Mouse (Mus musculus) bone marrow, adult 2 months (tissue): Measurements from ENCODE around the gene Dvl2.

Experiments used
- CTCF ChIP-seq: fragments of 200-500 bp; IDR thresholded peaks from 2 replicates; pipeline ENCODE4 v1.5.1; 2011; ENCODE audit warnings: low read length, control low read depth; ENCODE audit not compliant: control insufficient read depth, insufficient read depth
- POLR2A ChIP-seq: fragments of 200-500 bp; IDR thresholded peaks from 2 replicates; pipeline ENCODE4 v1.6.1; 2011; ENCODE audit warnings: low read depth, mild to moderate bottlenecking, control low read depth, low read length, borderline replicate concordance; ENCODE audit not compliant: control insufficient read depth

DNA sequence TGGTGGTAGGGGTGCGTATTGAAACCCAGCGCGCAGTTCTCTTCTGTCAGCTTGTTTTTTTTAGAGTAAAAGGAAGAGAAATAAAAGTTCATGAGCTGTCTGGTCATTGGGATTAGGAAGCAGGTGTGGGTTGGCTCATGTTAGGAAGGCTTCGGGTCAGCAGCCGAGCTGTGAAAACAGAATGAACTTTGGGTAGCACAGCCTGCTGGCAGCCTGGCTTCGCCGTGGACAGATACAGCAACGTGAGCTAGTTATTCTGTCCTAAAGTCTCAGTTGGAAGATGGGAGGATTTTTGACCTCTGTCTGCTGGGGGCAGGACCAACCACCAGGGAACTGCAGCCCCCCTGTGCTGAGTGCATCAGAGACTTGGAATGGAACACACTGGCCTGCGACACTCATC, 57.4 kb downstream of the Dvl2 start:
- TF ChIP-seq CTCF (no peak), POLR2A (no peak)
